Mouse (Mus musculus) bone marrow, adult 2 months (tissue): ENCODE data around the gene Rtf1. TPM values are rescaled to one million over a fixed set of nuclear protein-coding genes. Genes with fewer than 3 reads are reported as not detected.
A peak's percentile ranks its signal among the peaks of the same experiment; 100 is the strongest.

Source experiments
- H3K27ac ChIP-seq: fragments of 200-500 bp; 2 replicates; pipeline ENCODE4 v1.5.1; 2012; ENCODE audit warnings: low read depth, mild to moderate bottlenecking, control low read depth, inconsistent platforms, low read length; ENCODE audit not compliant: control insufficient read depth, poor library complexity, insufficient read depth
- H3K4me1 ChIP-seq: fragments of 200-500 bp; 2 replicates; pipeline ENCODE4 v1.6.1; 2011; ENCODE audit warnings: low read length; ENCODE audit not compliant: control insufficient read depth, insufficient read depth
- H3K4me3 ChIP-seq: fragments of 200-500 bp; replicated peaks from 2 replicates; pipeline ENCODE3; 2011; ENCODE audit warnings: mild to moderate bottlenecking, low read depth, low read length, control low read depth; ENCODE audit not compliant: control insufficient read depth
- CTCF ChIP-seq: fragments of 200-500 bp; IDR thresholded peaks from 2 replicates; pipeline ENCODE4 v1.5.1; 2011; ENCODE audit warnings: low read length, control low read depth; ENCODE audit not compliant: control insufficient read depth, insufficient read depth
- POLR2A ChIP-seq: fragments of 200-500 bp; IDR thresholded peaks from 2 replicates; pipeline ENCODE4 v1.6.1; 2011; ENCODE audit warnings: low read depth, mild to moderate bottlenecking, control low read depth, low read length, borderline replicate concordance; ENCODE audit not compliant: control insufficient read depth
- whole genome bisulfite sequencing: fragments of 180-500 bp; shearing (Covaris S2); methylation state at CpG from one replicate; pipeline ENCODE4 v1.1.7; 2018; 5-methylcytosine and 5-hydroxymethylcytosine counted together
- polyA plus RNA-seq: library from polyadenylated mRNA; stranded (reverse); fragments of >200 nt; gene quantifications from 2 replicates; pipeline ENCODE4 v1.2.4, GENCODE M21; 2011; ENCODE audit warnings: low replicate concordance; ENCODE audit not compliant: missing spikeins, insufficient read depth, insufficient read length

Gene Rtf1
- polyA plus RNA-seq, 1 experiment: 18.3 TPM

- Histone ChIP-seq H3K4me1 (no peaks in the 10 kb centered on the region; the same call in none of the 2 replicates), H3K4me3 (peak within 1 kb of the TSS; percentile 91), H3K27ac (peak within 1 kb of the TSS; percentile 63)
- TF ChIP-seq CTCF (no peak), POLR2A (peak; percentile 59; the same call in 1 of the 2 replicates)
- under 1% methylated on average over 53 of the region's 53 CpGs for WGBS
These were observed 66.9 kb downstream of the Rtf1 start, which contains the start of gene Itpka for GRCm38 (mm10) chr2:119741581-119742411. TSS of gene Itpka (plus strand) at chr2:119742337.

- no peaks in the 10 kb centered on the region; the same call in none of the 2 replicates for H3K4me1 ChIP-seq
- no peak for TF ChIP-seq POLR2A
- H3K4me3 ChIP-seq: peak overlapping the region; percentile 91
- WGBS: under 1% methylated on average over 70 of the region's 70 CpGs
- peak overlapping the region; percentile 10; the same call in 1 of the 2 replicates for H3K27ac ChIP-seq
These were observed 67.8 kb downstream of the Rtf1 start for GRCm38 (mm10) chr2:119742461-119743175.

- H3K27ac ChIP-seq: no peak overlapping the region
- TF ChIP-seq CTCF (no peak), POLR2A (no peak; the same call in 1 of the 2 replicates)
- no peaks in the 10 kb centered on the region; the same call in none of the 2 replicates for H3K4me1 ChIP-seq
- H3K4me3 ChIP-seq: no peak overlapping the region
- 16% methylated on average over 31 of the region's 31 CpGs for WGBS
These were observed 68.4 kb downstream of the Rtf1 start for GRCm38 (mm10) chr2:119743176-119743807.

- 15% methylated on average over 22 of the region's 22 CpGs for WGBS
- no peaks in the 10 kb centered on the region; the same call in none of the 2 replicates for H3K4me1 ChIP-seq
- H3K4me3 ChIP-seq: no peak overlapping the region
These were observed 68.9 kb downstream of the Rtf1 start for GRCm38 (mm10) chr2:119743808-119744162.

GRCm38 (mm10) chr2:119744163-119745111 lies 69.6 kb downstream of the Rtf1 start:
- no peak overlapping the region for H3K27ac ChIP-seq
- WGBS: 7% methylated on average over 46 of the region's 46 CpGs
- no peak overlapping the region for H3K4me3 ChIP-seq
- H3K4me1 ChIP-seq: no peaks in the 10 kb centered on the region; the same call in none of the 2 replicates
- no peak for TF ChIP-seq CTCF
- no peak for TF ChIP-seq POLR2A

More at GRCm38 (mm10) chr2:119743808-119744162, 68.9 kb downstream of the Rtf1 start:
- no peak for TF ChIP-seq CTCF
- H3K27ac ChIP-seq: no peak overlapping the region

GRCm38 (mm10) chr2:119745281-119745680 lies 70.4 kb downstream of the Rtf1 start:
- H3K4me3 ChIP-seq: no peak overlapping the region
- H3K27ac ChIP-seq: no peak overlapping the region
- 0% methylated on average over 1 of the region's 1 CpGs for WGBS
- no peaks in the 10 kb centered on the region; the same call in none of the 2 replicates for H3K4me1 ChIP-seq
- TF ChIP-seq CTCF: peak; percentile 20; the same call in 1 of the 2 replicates
- TF ChIP-seq POLR2A: no peak

GRCm38 (mm10) chr2:119747554-119747953 lies 72.7 kb downstream of the Rtf1 start:
- H3K27ac ChIP-seq: no peak overlapping the region
- TF ChIP-seq POLR2A (no peak), CTCF (no peak)
- WGBS: 81% methylated on average over 7 of the region's 7 CpGs

More at GRCm38 (mm10) chr2:119747554-119747953, 72.7 kb downstream of the Rtf1 start:
- H3K4me1 ChIP-seq: no peaks in the 10 kb centered on the region; the same call in 1 of the 2 replicates
- H3K4me3 ChIP-seq: no peak overlapping the region
